Mouse (Mus musculus) right cerebral cortex, postnatal 4 days (tissue): ENCODE measurements around the gene Phactr2.
"Not testable (repeated sequence)": the region's sequence is repeated elsewhere in the genome, so short reads cannot be mapped to it uniquely, and the experiment has no call there.

Source experiments
- DNase-seq: peaks from one replicate; pipeline ENCODE4 v3.0.0-alpha.2; 2022

Gene Phactr2

DNA sequence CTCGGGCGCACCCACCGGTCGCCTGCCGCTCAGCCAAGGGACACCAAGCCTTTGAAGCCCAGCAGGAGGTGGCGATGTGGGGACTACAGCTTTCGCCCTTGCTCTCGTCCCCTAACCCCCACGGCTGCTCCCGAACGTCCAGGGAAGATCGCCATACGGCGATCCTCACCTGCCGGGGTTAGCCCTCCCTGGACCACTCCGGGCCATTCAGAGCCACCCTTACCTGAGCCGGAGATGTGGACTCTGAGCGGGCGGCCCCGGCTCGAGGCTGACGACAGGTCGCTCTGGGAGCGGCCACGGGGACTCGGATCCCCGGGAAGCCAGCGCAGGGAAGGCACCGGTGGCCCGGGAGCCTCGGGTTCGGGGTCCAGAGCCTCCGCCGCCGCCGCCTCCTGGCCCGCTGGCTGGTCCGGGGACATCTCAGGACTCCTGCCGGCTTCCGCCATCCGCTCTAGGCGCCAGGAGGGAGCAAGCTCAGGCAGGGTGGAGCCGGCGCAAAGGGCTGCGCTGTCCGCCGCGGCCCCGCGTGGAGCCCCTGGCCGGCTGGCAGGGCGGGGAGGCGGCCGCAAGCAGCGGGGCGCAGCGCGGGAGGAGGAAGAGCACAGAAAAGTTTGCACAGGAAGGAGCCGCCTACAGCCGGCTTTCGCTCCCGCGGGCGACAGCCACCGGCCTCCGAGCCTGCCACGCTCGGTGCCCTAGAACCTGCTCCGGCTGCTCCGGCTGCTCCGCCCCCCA lies at the start of gene Phactr2:
Phactr2 (minus strand) TSS at position 580 of the 735 bp plus-strand sequence.
- peak; percentile 24 for DNase-seq

DNA sequence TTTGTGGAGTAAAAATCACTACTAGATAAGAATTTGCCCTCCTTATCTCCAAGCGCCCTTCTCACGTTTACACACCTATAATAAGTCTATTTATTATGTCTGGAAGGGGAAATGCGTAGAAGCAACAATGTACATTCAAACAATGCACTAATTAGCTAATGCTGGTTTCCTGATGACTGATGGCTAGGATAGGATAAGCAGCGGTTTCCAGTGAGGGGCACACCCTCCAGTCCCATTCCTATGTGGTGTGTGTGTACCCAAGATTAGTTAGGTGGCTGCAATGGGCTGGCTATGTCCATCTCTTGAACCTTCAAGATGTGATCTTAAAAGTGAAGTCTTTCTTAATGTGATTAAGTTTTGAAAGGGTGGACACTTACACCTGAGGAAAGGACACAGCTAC lies 47.6 kb upstream of the Phactr2 start:
- no peak for DNase-seq

GRCm38 (mm10) chr10:13502371-13502770 lies 28.2 kb upstream of the Phactr2 start:
- no peak for DNase-seq

GRCm38 (mm10) chr10:13501533-13501932 lies 27.3 kb upstream of the Phactr2 start:
- not testable (repeated sequence) for DNase-seq

DNA sequence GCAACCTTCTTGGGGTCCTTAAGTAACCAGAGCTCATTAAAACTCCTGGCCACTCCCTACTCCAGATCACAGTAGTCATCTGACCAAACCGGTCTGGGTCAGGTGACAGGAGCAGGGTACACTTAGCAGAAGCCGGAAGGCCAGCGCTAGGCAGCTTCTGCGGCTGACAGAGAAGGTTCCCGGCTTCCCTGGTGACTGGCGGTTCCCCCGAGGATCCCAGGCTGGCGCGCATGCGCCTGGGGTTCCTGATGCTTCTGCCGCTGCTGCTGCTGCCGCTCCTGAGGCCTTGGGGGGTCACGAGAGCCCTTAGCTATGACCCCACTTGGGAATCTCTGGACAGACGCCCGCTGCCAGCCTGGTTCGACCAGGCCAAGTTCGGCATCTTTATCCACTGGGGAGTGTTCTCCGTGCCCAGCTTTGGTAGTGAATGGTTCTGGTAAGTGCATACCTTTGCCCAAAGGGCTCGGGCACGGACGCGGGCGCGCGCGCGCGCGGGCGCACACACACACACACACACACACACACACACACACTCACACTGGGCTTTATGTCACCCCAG lies 26.8 kb upstream of the Phactr2 start:
- peak; percentile 85 for DNase-seq

GRCm38 (mm10) chr10:13500473-13500872 lies 26.3 kb upstream of the Phactr2 start:
- no peak for DNase-seq

DNA sequence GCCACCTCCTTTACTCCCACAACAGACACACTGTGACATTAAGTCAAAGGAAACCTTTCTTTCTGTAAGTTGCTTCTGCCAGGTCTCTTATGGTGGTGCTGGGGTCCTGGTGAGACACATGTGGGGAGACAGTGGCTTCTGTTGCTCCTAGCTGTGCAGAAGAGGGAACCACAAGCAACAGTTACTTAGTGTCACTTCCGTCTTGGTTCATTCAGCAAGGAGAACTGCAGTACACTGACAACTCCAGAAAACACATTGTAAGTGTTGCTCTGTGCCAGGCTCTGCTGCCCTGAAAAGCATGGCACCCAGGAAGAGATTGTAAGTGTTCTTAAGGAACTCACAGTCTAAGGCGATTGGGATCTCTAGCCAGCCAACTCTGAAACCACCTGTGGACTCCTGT lies 25.1 kb upstream of the Phactr2 start, which contains the start of gene Fuca2:
Fuca2 (plus strand) TSS at position 210 of the 400 bp plus-strand sequence.
- DNase-seq, result no peak

DNA sequence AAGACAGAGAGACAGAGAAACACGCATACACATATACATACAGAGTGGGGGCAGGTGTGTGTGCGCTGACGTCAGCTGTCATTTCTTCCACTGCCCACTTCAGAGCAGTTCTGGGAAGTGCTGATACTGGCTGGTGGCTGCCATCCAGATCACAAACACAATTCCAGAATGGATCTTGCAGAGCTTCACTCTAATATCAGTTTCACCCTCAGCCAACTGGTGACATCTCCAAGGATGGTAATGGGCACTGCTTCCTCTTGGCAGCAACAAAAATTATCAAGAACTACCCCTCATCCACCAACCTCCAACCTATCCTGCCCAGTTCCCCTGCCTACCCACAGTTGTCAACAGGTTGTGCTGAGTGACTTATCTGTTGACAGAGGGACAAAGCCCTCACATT lies 22.1 kb upstream of the Phactr2 start:
- no peak for DNase-seq

DNA sequence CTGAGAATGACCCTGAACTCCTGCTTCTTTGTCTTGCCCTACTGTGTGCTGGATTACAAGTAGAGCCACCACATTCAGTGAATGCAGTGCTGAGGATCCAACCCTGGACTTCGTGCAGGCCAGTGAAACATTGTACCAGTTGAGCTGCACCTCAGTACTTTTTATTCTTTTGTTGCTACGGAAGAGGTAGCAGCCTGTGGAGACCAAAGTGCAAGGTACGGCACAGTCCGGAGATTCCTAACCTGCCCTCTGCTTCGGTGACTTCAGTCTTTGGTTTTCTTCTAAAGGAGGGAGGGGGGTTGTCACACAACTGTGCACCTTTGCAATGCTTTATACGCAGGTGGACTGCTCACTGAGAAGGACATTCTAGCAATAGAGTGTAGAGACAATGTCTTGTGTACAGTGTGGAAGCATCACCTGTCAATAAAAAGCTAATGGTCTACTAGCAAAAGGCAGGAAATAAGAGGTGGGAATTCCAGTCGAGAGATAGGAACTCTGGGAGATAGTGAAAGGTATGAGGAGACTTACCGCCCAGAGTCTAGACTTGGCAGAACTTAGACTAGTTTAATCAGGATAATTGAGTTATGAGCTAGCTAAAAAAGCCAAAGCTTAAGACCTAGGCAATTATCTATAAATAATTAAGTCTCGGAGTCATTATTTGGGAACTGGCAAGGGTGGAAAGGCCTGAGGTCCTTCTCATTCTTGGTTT lies 19.9 kb upstream of the Phactr2 start:
- DNase-seq, result no peak

- no peak for DNase-seq
Observed at GRCm38 (mm10) chr10:13489671-13490070, 15.5 kb upstream of the Phactr2 start.

DNA sequence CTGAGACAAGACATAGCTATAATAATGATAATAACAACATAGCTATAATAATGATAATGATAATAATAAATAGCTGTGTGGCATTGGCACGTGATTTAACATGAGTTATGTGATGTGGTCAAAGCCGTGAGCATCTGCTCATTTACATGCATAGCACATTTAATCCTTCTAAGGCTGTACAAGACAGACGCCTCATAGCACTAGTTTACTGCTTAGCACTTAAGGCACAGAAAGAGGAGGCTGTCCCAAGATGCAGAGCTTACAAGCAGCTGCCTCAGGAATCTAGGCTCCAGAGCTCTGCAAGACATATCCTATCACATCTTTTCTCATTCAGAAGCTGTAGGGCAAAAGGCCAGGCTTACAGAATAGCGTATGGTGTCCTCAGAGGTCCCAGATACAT lies 11.7 kb upstream of the Phactr2 start:
- DNase-seq, result no peak

- DNase-seq, result no peak
Observed at GRCm38 (mm10) chr10:13479341-13479740, 5.1 kb upstream of the Phactr2 start.

DNA sequence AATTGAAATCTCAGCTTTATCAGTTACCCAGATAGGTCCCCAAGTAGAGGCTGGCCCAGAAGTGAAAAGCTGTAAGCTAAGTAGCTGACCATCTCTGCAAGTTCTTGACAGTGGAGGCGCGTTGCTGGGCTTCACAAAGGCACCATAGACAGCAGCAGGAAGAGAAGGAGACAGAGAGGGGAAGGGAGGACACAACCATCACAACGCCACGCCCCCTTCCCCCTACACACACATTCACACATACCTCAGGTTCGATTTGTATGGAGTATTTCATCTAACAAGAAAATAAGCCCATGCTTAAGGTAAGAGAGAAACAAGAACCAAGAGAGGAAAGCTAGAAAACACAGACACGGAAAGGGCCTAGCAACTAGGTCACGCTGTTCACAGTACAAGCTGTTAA lies 909 bp upstream of the Phactr2 start:
- no peak for DNase-seq

GRCm38 (mm10) chr10:13474568-13474955 lies 350 bp upstream of the Phactr2 start:
- DNase-seq, result no peak

DNA sequence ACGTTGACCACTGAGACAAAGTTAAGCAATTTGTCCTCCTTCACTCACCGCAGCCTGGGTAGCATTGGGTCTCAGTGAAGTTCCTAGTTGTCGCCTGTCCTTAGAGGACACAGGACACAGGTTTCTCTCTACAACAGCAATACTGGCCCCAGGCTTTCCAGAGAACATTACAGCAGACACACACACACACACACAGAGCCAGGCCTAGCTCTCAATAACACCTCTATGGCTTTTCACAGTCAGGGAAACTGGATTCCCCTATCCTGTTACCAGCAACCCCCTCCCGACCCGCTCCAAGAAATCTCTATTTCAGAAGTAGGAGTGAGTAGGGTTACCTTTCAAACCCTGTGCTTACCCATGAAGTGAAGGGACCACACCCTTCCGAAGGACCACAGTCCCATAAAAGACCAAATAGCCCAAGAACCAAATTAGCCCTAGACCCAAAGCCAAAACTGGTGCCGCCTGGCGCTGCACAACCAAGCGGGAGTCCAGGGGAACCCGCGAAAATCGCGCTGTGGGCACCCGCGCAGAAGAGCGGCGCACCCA lies 852 bp downstream of the Phactr2 start:
- no peak for DNase-seq

DNA sequence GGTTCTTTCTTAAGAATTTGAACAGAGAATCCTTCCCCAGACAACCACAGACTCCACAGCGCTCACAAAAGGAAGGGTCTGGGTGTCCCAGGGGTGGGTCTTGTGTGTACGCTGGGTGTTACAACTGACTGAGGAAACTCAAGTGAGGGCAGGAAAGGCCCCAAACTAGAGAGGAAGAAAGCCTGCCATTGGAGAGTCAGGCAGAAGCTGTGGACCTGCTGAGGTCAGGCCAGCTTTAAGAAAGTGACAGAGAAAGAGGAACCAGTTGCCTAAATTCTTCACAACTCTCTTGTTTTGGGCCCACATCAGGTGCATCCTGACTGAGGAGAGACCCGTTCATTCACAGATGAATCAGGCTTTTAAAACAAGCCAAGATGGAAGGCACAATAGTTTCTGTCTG lies 4.0 kb downstream of the Phactr2 start:
- DNase-seq, result no peak

GRCm38 (mm10) chr10:13468025-13468529 lies 6.1 kb downstream of the Phactr2 start:
- not testable (repeated sequence) for DNase-seq

DNA sequence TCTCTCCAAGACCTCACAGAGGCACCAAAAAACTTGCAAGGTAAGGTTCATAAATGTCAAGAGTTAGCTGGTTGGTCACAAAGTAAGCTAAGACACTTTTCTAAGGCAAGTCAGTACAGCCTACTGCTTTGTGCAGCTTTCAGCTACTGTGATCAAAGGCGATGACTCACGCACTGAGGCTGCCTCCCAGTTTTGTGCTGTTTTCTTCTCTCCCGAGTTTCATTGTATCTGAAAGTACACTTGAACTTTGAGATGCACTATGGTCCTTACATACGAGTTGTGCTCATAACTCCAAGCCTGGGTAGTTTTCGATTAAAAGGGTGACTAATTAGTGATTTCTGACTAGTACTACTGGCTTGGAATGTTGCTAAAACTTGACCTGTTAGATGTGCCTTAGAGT lies 7.3 kb downstream of the Phactr2 start:
- DNase-seq, result no peak

GRCm38 (mm10) chr10:13464295-13464694 lies 9.9 kb downstream of the Phactr2 start:
- not testable (repeated sequence) for DNase-seq

GRCm38 (mm10) chr10:13453200-13453990 lies 20.8 kb downstream of the Phactr2 start:
- no peak for DNase-seq

GRCm38 (mm10) chr10:13451640-13452039 lies 22.6 kb downstream of the Phactr2 start:
- no peak for DNase-seq

- no peak for DNase-seq
Observed at GRCm38 (mm10) chr10:13448283-13449045, 25.7 kb downstream of the Phactr2 start.
